Mouse (Mus musculus): Measurements from ENCODE around the gene Adarb1.

Gene Adarb1

GRCm38 (mm10) chr10:77418138-77418537 is at the start of gene Adarb1:
Gene Adarb1, minus strand, starts transcription at chr10:77418270.
- DNase-seq: peak; percentile 88 to 92

GRCm38 (mm10) chr10:77467407-77467806 is 49.3 kb upstream of the Adarb1 start:
- no peak for DNase-seq

GRCm38 (mm10) chr10:77465902-77466301 is 47.8 kb upstream of the Adarb1 start:
- DNase-seq: no peak

GRCm38 (mm10) chr10:77464181-77464936 is 46.3 kb upstream of the Adarb1 start:
- DNase-seq: peak; percentile 59 to 66

GRCm38 (mm10) chr10:77461161-77461560 is 43.1 kb upstream of the Adarb1 start:
- DNase-seq: peak in 1 of 2 experiments; percentile 38

GRCm38 (mm10) chr10:77457701-77458100 is 39.6 kb upstream of the Adarb1 start:
- no peak for DNase-seq

GRCm38 (mm10) chr10:77456507-77456906 is 38.4 kb upstream of the Adarb1 start:
- peak; percentile 82 to 84 for DNase-seq

GRCm38 (mm10) chr10:77455251-77456010 is 37.4 kb upstream of the Adarb1 start:
- DNase-seq: no peak

- DNase-seq: no peak
These were observed 36.7 kb upstream of the Adarb1 start for GRCm38 (mm10) chr10:77454795-77455194.

- no peak for DNase-seq
These were observed 33.8 kb upstream of the Adarb1 start for GRCm38 (mm10) chr10:77451822-77452221.

GRCm38 (mm10) chr10:77450159-77450464 is 32.0 kb upstream of the Adarb1 start:
- no peak for DNase-seq

- DNase-seq: no peak
These were observed 31.5 kb upstream of the Adarb1 start for GRCm38 (mm10) chr10:77449315-77450158.

GRCm38 (mm10) chr10:77448698-77449247 is 30.7 kb upstream of the Adarb1 start:
- DNase-seq: no peak

GRCm38 (mm10) chr10:77448209-77448608 is 30.1 kb upstream of the Adarb1 start:
- no peak for DNase-seq

GRCm38 (mm10) chr10:77447755-77448154 is 29.7 kb upstream of the Adarb1 start:
- DNase-seq: no peak

- no peak for DNase-seq
These were observed 24.2 kb upstream of the Adarb1 start for GRCm38 (mm10) chr10:77442250-77442649.

GRCm38 (mm10) chr10:77441812-77442211 is 23.7 kb upstream of the Adarb1 start:
- DNase-seq: no peak

- no peak for DNase-seq
These were observed 23.0 kb upstream of the Adarb1 start for GRCm38 (mm10) chr10:77440841-77441755.

- no peak for DNase-seq
These were observed 22.2 kb upstream of the Adarb1 start for GRCm38 (mm10) chr10:77440286-77440685.

- no peak for DNase-seq
These were observed 21.0 kb upstream of the Adarb1 start for GRCm38 (mm10) chr10:77439026-77439425.

- no peak for DNase-seq
These were observed 20.0 kb upstream of the Adarb1 start for GRCm38 (mm10) chr10:77438021-77438420.

- no peak for DNase-seq
These were observed 17.3 kb upstream of the Adarb1 start for GRCm38 (mm10) chr10:77435343-77435742.

Data from cerebellum, postnatal 36 days (tissue).